Mouse (Mus musculus) heart, embryonic 15.5 days (tissue): ENCODE data around the gene Lrp4. TPM values are rescaled to one million over a fixed set of nuclear protein-coding genes. Genes with fewer than 3 reads are reported as not detected.
A peak's percentile ranks its signal among the peaks of the same experiment; 100 is the strongest.

Experiments
- ATAC-seq: fragments of 200-750 bp; cut with Nextera tagmentation; replicated peaks from 2 replicates; pipeline ENCODE4 v1.8.0; 2017; ENCODE audit warnings: low read depth, moderate TSS enrichment; ENCODE audit not compliant: insufficient number of reproducible peaks, insufficient read depth, low FRiP score
- H3K27ac ChIP-seq: fragments of 300-500 bp; sonication (generic); 2 replicates; pipeline ENCODE4 v1.5.1; 2015; ENCODE audit warnings: mild to moderate bottlenecking, inconsistent platforms
- H3K27me3 ChIP-seq: fragments of 300-500 bp; sonication (generic); 2 replicates; pipeline ENCODE4 v1.6.1; 2015; ENCODE audit warnings: inconsistent platforms
- H3K36me3 ChIP-seq: fragments of 300-500 bp; sonication (generic); 2 replicates; pipeline ENCODE4 v1.6.1; 2015; ENCODE audit warnings: mild to moderate bottlenecking, inconsistent platforms
- H3K4me1 ChIP-seq: fragments of 300-500 bp; sonication (generic); replicated peaks from 2 replicates; pipeline ENCODE4 v1.6.1; 2015; ENCODE audit warnings: inconsistent platforms
- H3K4me2 ChIP-seq: fragments of 300-500 bp; sonication (generic); 2 replicates; pipeline ENCODE4 v1.6.1; 2015; ENCODE audit warnings: inconsistent platforms, mild to moderate bottlenecking, moderate library complexity
- H3K4me3 ChIP-seq: fragments of 300-500 bp; sonication (generic); 2 replicates; pipeline ENCODE4 v1.5.1; 2015; ENCODE audit warnings: mild to moderate bottlenecking, inconsistent platforms
- H3K9ac ChIP-seq: fragments of 300-500 bp; sonication (generic); 2 replicates; pipeline ENCODE4 v1.6.1; 2015; ENCODE audit warnings: mild to moderate bottlenecking, inconsistent platforms
- H3K9me3 ChIP-seq: fragments of 300-500 bp; sonication (generic); replicated peaks from 2 replicates; pipeline ENCODE4 v1.6.1; 2016; ENCODE audit warnings: inconsistent platforms
- WGBS: fragments of 180-500 bp; shearing (Covaris S2); methylation state at CpG from one replicate; pipeline ENCODE4 v1.1.7; 2015; ENCODE audit warnings: mixed read lengths; 5-methylcytosine and 5-hydroxymethylcytosine counted together
- polyA plus RNA-seq: library from polyadenylated mRNA; unstranded; fragments of >200 nt; fragmentation: Nextera tagmentation; extraction: Ambion mirVana; gene quantifications from 2 replicates; pipeline ENCODE4 v1.2.1, GENCODE M21; 2015

The Lrp4 gene
- polyA plus RNA-seq, 1 experiment from 2014 or later = 3.8 TPM

GRCm38 (mm10) chr2:91437116-91437815 is 20.0 kb upstream of the Lrp4 start:
- Histone ChIP-seq H3K36me3 (no peaks in the 10 kb centered on the region), H3K9me3 (no peaks in the 10 kb centered on the region), H3K27me3 (no peaks in the 10 kb centered on the region), H3K9ac (no peak overlapping the region), H3K27ac (peak overlapping the region; percentile 74), H3K4me1 (peaks cover 8% of the 10 kb centered on the region), H3K4me3 (no peak overlapping the region), H3K4me2 (no peak overlapping the region)
- ATAC-seq = no peak
- WGBS = 59% methylated on average over 5 of the region's 5 CpGs

- WGBS = 74% methylated on average over 10 of the region's 10 CpGs
- Histone ChIP-seq H3K36me3 (no peaks in the 10 kb centered on the region), H3K4me1 (peaks cover 13% of the 10 kb centered on the region), H3K9me3 (no peaks in the 10 kb centered on the region), H3K4me2 (no peak overlapping the region), H3K9ac (no peak overlapping the region), H3K27ac (no peak overlapping the region), H3K4me3 (no peak overlapping the region), H3K27me3 (no peaks in the 10 kb centered on the region)
- no peak for ATAC-seq
Observed at GRCm38 (mm10) chr2:91439271-91439670, 18.0 kb upstream of the Lrp4 start.

- ATAC-seq = no peak
Observed at GRCm38 (mm10) chr2:91439876-91440275, 17.4 kb upstream of the Lrp4 start.

GRCm38 (mm10) chr2:91440686-91441085 is 16.6 kb upstream of the Lrp4 start:
- Histone ChIP-seq H3K36me3 (no peaks in the 10 kb centered on the region), H3K4me2 (no peak overlapping the region), H3K27ac (no peak overlapping the region), H3K9me3 (no peaks in the 10 kb centered on the region), H3K27me3 (no peaks in the 10 kb centered on the region), H3K9ac (no peak overlapping the region), H3K4me1 (peaks cover 13% of the 10 kb centered on the region), H3K4me3 (no peak overlapping the region)
- 81% methylated on average over 5 of the region's 5 CpGs for WGBS
- no peak for ATAC-seq

More at GRCm38 (mm10) chr2:91439876-91440275, 17.4 kb upstream of the Lrp4 start:
- no peaks in the 10 kb centered on the region for H3K27me3 ChIP-seq
- H3K4me2 ChIP-seq = no peak overlapping the region
- no peak overlapping the region for H3K4me3 ChIP-seq
- peaks cover 13% of the 10 kb centered on the region for H3K4me1 ChIP-seq
- no peak overlapping the region for H3K9ac ChIP-seq
- H3K36me3 ChIP-seq = no peaks in the 10 kb centered on the region
- 69% methylated on average over 1 of the region's 1 CpGs for WGBS
- no peaks in the 10 kb centered on the region for H3K9me3 ChIP-seq
- H3K27ac ChIP-seq = no peak overlapping the region

GRCm38 (mm10) chr2:91441715-91442114 is 15.6 kb upstream of the Lrp4 start:
- Histone ChIP-seq H3K9me3 (no peaks in the 10 kb centered on the region), H3K4me1 (peaks cover 13% of the 10 kb centered on the region), H3K4me3 (no peak overlapping the region), H3K4me2 (no peak overlapping the region), H3K9ac (no peak overlapping the region), H3K36me3 (no peaks in the 10 kb centered on the region), H3K27ac (no peak overlapping the region), H3K27me3 (no peaks in the 10 kb centered on the region)
- 52% methylated on average over 2 of the region's 2 CpGs for WGBS
- no peak for ATAC-seq

GRCm38 (mm10) chr2:91442241-91442640 is 15.1 kb upstream of the Lrp4 start:
- no peak for ATAC-seq
- Histone ChIP-seq H3K4me1 (peaks cover 10% of the 10 kb centered on the region), H3K27me3 (no peaks in the 10 kb centered on the region), H3K9me3 (no peaks in the 10 kb centered on the region), H3K4me2 (no peak overlapping the region), H3K9ac (no peak overlapping the region), H3K4me3 (no peak overlapping the region), H3K36me3 (no peaks in the 10 kb centered on the region), H3K27ac (no peak overlapping the region)
- 41% methylated on average over 1 of the region's 1 CpGs for WGBS

GRCm38 (mm10) chr2:91444286-91444892 is 12.9 kb upstream of the Lrp4 start, which contains the start of gene 1110051M20Rik:
Gene 1110051M20Rik, minus strand, starts transcription at chr2:91444704.
- 1% methylated on average over 19 of the region's 19 CpGs for WGBS
- peak within 1 kb of the TSS; percentile 71 for H3K4me3 ChIP-seq
- H3K9ac ChIP-seq = peak within 1 kb of the TSS; percentile 47
- H3K27ac ChIP-seq = 0 out of 2 replicates have a peak within 1 kb of the TSS, but pooled peaks have one; percentile 11
- H3K36me3 ChIP-seq = no peaks in the 10 kb centered on the region
- peak within 1 kb of the TSS; percentile 65 for H3K4me2 ChIP-seq
- H3K27me3 ChIP-seq = no peaks in the 10 kb centered on the region
- peak; percentile 77; the same call in 1 of the 2 replicates for ATAC-seq
- H3K4me1 ChIP-seq = peaks cover 6% of the 10 kb centered on the region
- H3K9me3 ChIP-seq = no peaks in the 10 kb centered on the region

GRCm38 (mm10) chr2:91449662-91450061 is 7.6 kb upstream of the Lrp4 start:
- Histone ChIP-seq H3K9me3 (no peaks in the 10 kb centered on the region), H3K27ac (no peak overlapping the region), H3K4me3 (no peak overlapping the region), H3K9ac (no peak overlapping the region), H3K4me2 (no peak overlapping the region), H3K27me3 (no peaks in the 10 kb centered on the region), H3K4me1 (peaks cover 8% of the 10 kb centered on the region), H3K36me3 (no peaks in the 10 kb centered on the region)
- 60% methylated on average over 1 of the region's 1 CpGs for WGBS
- ATAC-seq = no peak

GRCm38 (mm10) chr2:91450316-91450715 is 7.0 kb upstream of the Lrp4 start:
- WGBS = 59% methylated on average over 9 of the region's 9 CpGs
- H3K27me3 ChIP-seq = no peaks in the 10 kb centered on the region
- no peaks in the 10 kb centered on the region for H3K36me3 ChIP-seq
- peaks cover 8% of the 10 kb centered on the region for H3K4me1 ChIP-seq
- no peak overlapping the region for H3K4me3 ChIP-seq
- H3K27ac ChIP-seq = no peak overlapping the region
- no peak overlapping the region for H3K9ac ChIP-seq
- no peak overlapping the region for H3K4me2 ChIP-seq
- ATAC-seq = no peak
- H3K9me3 ChIP-seq = no peaks in the 10 kb centered on the region

- peaks cover 12% of the 10 kb centered on the region for H3K4me1 ChIP-seq
- WGBS = 29% methylated on average over 8 of the region's 8 CpGs
- peak overlapping the region; percentile 29 for H3K4me2 ChIP-seq
- ATAC-seq = no peak
- H3K9ac ChIP-seq = no peak overlapping the region
- no peaks in the 10 kb centered on the region for H3K27me3 ChIP-seq
- no peak overlapping the region for H3K27ac ChIP-seq
- H3K9me3 ChIP-seq = no peaks in the 10 kb centered on the region
- no peaks in the 10 kb centered on the region for H3K36me3 ChIP-seq
- H3K4me3 ChIP-seq = no peak overlapping the region
Observed at GRCm38 (mm10) chr2:91452658-91453057, 4.7 kb upstream of the Lrp4 start.

GRCm38 (mm10) chr2:91453231-91454075 is 3.9 kb upstream of the Lrp4 start:
- H3K4me1 ChIP-seq = peaks cover 15% of the 10 kb centered on the region
- H3K36me3 ChIP-seq = no peaks in the 10 kb centered on the region
- WGBS = 79% methylated on average over 9 of the region's 9 CpGs
- H3K9ac ChIP-seq = no peak overlapping the region
- no peaks in the 10 kb centered on the region for H3K9me3 ChIP-seq
- no peak overlapping the region for H3K4me2 ChIP-seq
- H3K27me3 ChIP-seq = no peaks in the 10 kb centered on the region
- ATAC-seq = no peak
- no peak overlapping the region for H3K4me3 ChIP-seq
- no peak overlapping the region for H3K27ac ChIP-seq
